Mouse (Mus musculus) heart, adult 2 months (tissue): ENCODE measurements around the gene Gbx1.

Experiments used
- CTCF ChIP-seq: fragments of 200-600 bp; IDR thresholded peaks from 2 replicates; pipeline ENCODE4 v1.8.1; 2022; ENCODE audit warnings: antibody characterized with exemption, mild to moderate bottlenecking, moderate library complexity
- EP300 ChIP-seq: fragments of 200-500 bp; IDR thresholded peaks from 2 replicates; pipeline ENCODE4 v1.6.1; 2011; ENCODE audit warnings: low read depth, low read length, control low read depth; ENCODE audit not compliant: insufficient read depth
- POLR2A ChIP-seq: fragments of 200-500 bp; IDR thresholded peaks from 2 replicates; pipeline ENCODE4 v1.6.1; 2011; ENCODE audit warnings: mild to moderate bottlenecking, low read depth, low read length, control low read depth; ENCODE audit not compliant: insufficient read depth

DNA sequence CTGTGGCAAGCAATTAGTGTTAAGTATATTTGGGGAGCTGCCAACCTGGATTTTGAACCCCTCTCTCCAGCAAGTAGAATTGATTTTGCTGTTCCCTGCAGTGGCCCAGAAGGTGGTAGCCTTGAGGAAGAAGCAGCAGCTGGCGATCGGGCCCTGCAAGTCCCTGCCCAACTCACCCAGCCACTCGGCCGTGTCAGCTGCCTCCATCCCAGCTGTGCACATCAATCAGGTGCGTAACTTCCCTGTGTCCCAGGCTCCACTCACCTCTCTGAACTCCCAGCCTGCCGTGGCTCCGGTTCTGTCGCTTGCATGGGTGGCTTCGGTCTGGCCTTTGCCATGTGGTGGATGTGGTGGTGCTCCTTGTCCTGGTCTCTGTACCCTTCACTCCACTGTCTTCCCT lies 49.1 kb downstream of the Gbx1 start:
- TF ChIP-seq CTCF (no peak), POLR2A (no peak), EP300 (no peak)
